Mouse (Mus musculus) embryonic facial prominence, embryonic 12.5 days (tissue): Measurements from ENCODE around the gene Slc9a1. TPM values are rescaled to one million over a fixed set of nuclear protein-coding genes. Genes with fewer than 3 reads are reported as not detected.

ENCODE experiments used
- ATAC-seq: fragments of 200-750 bp; cut with Nextera tagmentation; 2 replicates; pipeline ENCODE4 v1.8.0; 2017; ENCODE audit not compliant: insufficient number of reproducible peaks, insufficient read depth, low FRiP score, low TSS enrichment
- H3K27ac ChIP-seq: fragments of 300-500 bp; sonication (generic); 2 replicates; pipeline ENCODE4 v1.5.1; 2016; ENCODE audit warnings: mild to moderate bottlenecking
- H3K27me3 ChIP-seq: fragments of 300-500 bp; sonication (generic); 2 replicates; pipeline ENCODE4 v1.6.1; 2016; ENCODE audit warnings: mild to moderate bottlenecking, moderate library complexity
- H3K36me3 ChIP-seq: fragments of 300-500 bp; sonication (generic); 2 replicates; pipeline ENCODE4 v1.6.1; 2016; ENCODE audit warnings: mild to moderate bottlenecking
- H3K4me1 ChIP-seq: fragments of 300-500 bp; sonication (generic); 2 replicates; pipeline ENCODE4 v1.6.1; 2016
- H3K4me2 ChIP-seq: fragments of 300-500 bp; sonication (generic); replicated peaks from 2 replicates; pipeline ENCODE4 v1.6.1; 2016; ENCODE audit warnings: mild to moderate bottlenecking, moderate library complexity
- H3K4me3 ChIP-seq: fragments of 300-500 bp; sonication (generic); 2 replicates; pipeline ENCODE4 v1.5.1; 2016; ENCODE audit warnings: mild to moderate bottlenecking
- H3K9ac ChIP-seq: fragments of 300-500 bp; sonication (generic); 2 replicates; pipeline ENCODE4 v1.6.1; 2016; ENCODE audit warnings: mild to moderate bottlenecking, moderate library complexity
- H3K9me3 ChIP-seq: fragments of 300-500 bp; sonication (generic); 2 replicates; pipeline ENCODE4 v1.6.1; 2016; ENCODE audit warnings: mild to moderate bottlenecking, moderate library complexity
- WGBS: fragments of 180-500 bp; shearing (Covaris S2); methylation state at CpG from one replicate; pipeline ENCODE4 v1.1.7; 2016; 5-methylcytosine and 5-hydroxymethylcytosine counted together
- microRNA-seq: library from miRNA; unstranded; fragments of <30 nt; microRNA quantifications from one replicate; pipeline ENCODE4, GENCODE M21; 2017
- polyA plus RNA-seq: library from polyadenylated mRNA; unstranded; fragments of >200 nt; fragmentation: Nextera tagmentation; extraction: Ambion mirVana; gene quantifications from 2 replicates; pipeline ENCODE4 v1.2.1, GENCODE M21; 2016

Slc9a1 gene
- polyA plus RNA-seq, 1 experiment from 2014 or later: 7.9 TPM

- peaks cover 3% of the 10 kb centered on the region; the same call in 1 of the 2 replicates for H3K9me3 ChIP-seq
- no peak overlapping the region for H3K27ac ChIP-seq
- 76% methylated on average over 7 of the region's 7 CpGs for WGBS
- no peak overlapping the region for H3K4me3 ChIP-seq
- no peak for ATAC-seq
- no peak overlapping the region for H3K4me2 ChIP-seq
- no peaks in the 10 kb centered on the region for H3K36me3 ChIP-seq
- H3K27me3 ChIP-seq: peaks cover 4% of the 10 kb centered on the region; the same call in 1 of the 2 replicates
- H3K9ac ChIP-seq: no peak overlapping the region
- peaks cover 10% of the 10 kb centered on the region; the same call in 1 of the 2 replicates for H3K4me1 ChIP-seq
These were observed 101.8 kb downstream of the Slc9a1 start for GRCm38 (mm10) chr4:133471135-133471821.

Small RNA genes within 50 kb of the gene (microRNA-seq; reads per million reads assigned to microRNA genes)
- gene Mir5122: 1.6 reads per million

Other genes starting within 250 kb of the Slc9a1 start
- 78.8 and 88.4 TPM in 2 replicates for gene Wasf2, start 239.2 kb upstream of the Slc9a1 start, polyA plus RNA-seq
- gene Cd164l2, start 157.6 kb upstream of the Slc9a1 start, polyA plus RNA-seq: 2.2 and 3.7 TPM in 2 replicates
- 0.13 TPM in 1 of 2 replicates, not detected in the other for gene Gpr3, start 157.2 kb upstream of the Slc9a1 start, polyA plus RNA-seq
- 2.6 and 2.7 TPM in 2 replicates for gene Map3k6, start 128.9 kb upstream of the Slc9a1 start, polyA plus RNA-seq
- 2.3 and 2.8 TPM in 2 replicates for gene Sytl1, start 106.6 kb upstream of the Slc9a1 start, polyA plus RNA-seq
- 80.2 and 81.8 TPM in 2 replicates for gene Tmem222, start 91.9 kb upstream of the Slc9a1 start, polyA plus RNA-seq
- 17.0 and 18.7 TPM in 2 replicates for gene Wdtc1, start 16.2 kb upstream of the Slc9a1 start, polyA plus RNA-seq
- 1.9 and 2.1 TPM in 2 replicates for gene Tent5b, start 110.4 kb downstream of the Slc9a1 start, polyA plus RNA-seq
- gene Trnp1, start 128.8 kb downstream of the Slc9a1 start, polyA plus RNA-seq: 4.2 and 4.6 TPM in 2 replicates
- 10.3 and 12.2 TPM in 2 replicates for gene Kdf1, start 149.3 kb downstream of the Slc9a1 start, polyA plus RNA-seq
- 348 and 369 TPM in 2 replicates for gene Nudc, start 176.3 kb downstream of the Slc9a1 start, polyA plus RNA-seq
- gene Nr0b2, start 183.7 kb downstream of the Slc9a1 start, polyA plus RNA-seq: not detected in 2 replicates
- gene Gpatch3, start 205.0 kb downstream of the Slc9a1 start, polyA plus RNA-seq: 11.9 and 13.1 TPM in 2 replicates
- gene Gpn2, start 214.7 kb downstream of the Slc9a1 start, polyA plus RNA-seq: 20.0 and 23.6 TPM in 2 replicates
- gene Sfn, start 232.5 kb downstream of the Slc9a1 start, polyA plus RNA-seq: 44.4 and 52.7 TPM in 2 replicates